Mouse (Mus musculus) left cerebral cortex, adult 9 months (tissue): ENCODE measurements around the gene Fmo1.
"Not testable (repeated sequence)": the region's sequence is repeated elsewhere in the genome, so short reads cannot be mapped to it uniquely, and the experiment has no call there.

Experiments used
- DNase-seq, 2 experiments: peaks; one replicate each; pipeline ENCODE4 v3.0.0; 2022; ENCODE audit warnings: low spot score in 2 of 2

The Fmo1 gene

GRCm38 (mm10) chr1:162792306-162793044 is 73.9 kb downstream of the Fmo1 start:
- no peak for DNase-seq

GRCm38 (mm10) chr1:162785222-162785621 is 81.2 kb downstream of the Fmo1 start:
- DNase-seq, result no peak

- DNase-seq, result no peak
Observed at GRCm38 (mm10) chr1:162783669-162784248, 82.7 kb downstream of the Fmo1 start.

GRCm38 (mm10) chr1:162781035-162781434 is 85.4 kb downstream of the Fmo1 start:
- DNase-seq, result not testable (repeated sequence)
